Mouse (Mus musculus) heart, embryonic 12.5 days (tissue): Measurements from ENCODE around the gene Gm20388. TPM values are rescaled to one million over a fixed set of nuclear protein-coding genes. Genes with fewer than 3 reads are reported as not detected.

Experiments
- ATAC-seq: fragments of 200-750 bp; cut with Nextera tagmentation; 2 replicates; pipeline ENCODE4 v1.8.0; 2017; ENCODE audit warnings: moderate TSS enrichment, moderate library complexity; ENCODE audit not compliant: insufficient number of reproducible peaks, low FRiP score
- H3K27ac ChIP-seq: fragments of 300-500 bp; sonication (generic); 2 replicates; pipeline ENCODE4 v1.5.1; 2016; ENCODE audit warnings: mild to moderate bottlenecking, moderate library complexity; ENCODE audit not compliant: poor library complexity, severe bottlenecking
- H3K27me3 ChIP-seq: fragments of 300-500 bp; sonication (generic); replicated peaks from 2 replicates; pipeline ENCODE4 v1.6.1; 2016; ENCODE audit warnings: mild to moderate bottlenecking, moderate library complexity
- H3K36me3 ChIP-seq: fragments of 300-500 bp; sonication (generic); 2 replicates; pipeline ENCODE4 v1.6.1; 2016; ENCODE audit warnings: mild to moderate bottlenecking, moderate library complexity
- H3K4me1 ChIP-seq: fragments of 300-500 bp; sonication (generic); replicated peaks from 2 replicates; pipeline ENCODE4 v1.6.1; 2016; ENCODE audit warnings: mild to moderate bottlenecking
- H3K4me2 ChIP-seq: fragments of 300-500 bp; sonication (generic); 2 replicates; pipeline ENCODE4 v1.6.1; 2016; ENCODE audit warnings: mild to moderate bottlenecking, moderate library complexity
- H3K4me3 ChIP-seq: fragments of 300-500 bp; sonication (generic); 2 replicates; pipeline ENCODE4 v1.5.1; 2016; ENCODE audit warnings: mild to moderate bottlenecking
- H3K9ac ChIP-seq: fragments of 300-500 bp; sonication (generic); 2 replicates; pipeline ENCODE4 v1.6.1; 2016; ENCODE audit warnings: mild to moderate bottlenecking, moderate library complexity
- H3K9me3 ChIP-seq: fragments of 300-500 bp; sonication (generic); replicated peaks from 2 replicates; pipeline ENCODE4 v1.6.1; 2016; ENCODE audit warnings: mild to moderate bottlenecking, moderate library complexity
- WGBS: fragments of 180-500 bp; shearing (Covaris S2); methylation state at CpG from one replicate; pipeline ENCODE4 v1.1.7; 2016; 5-methylcytosine and 5-hydroxymethylcytosine counted together
- polyA plus RNA-seq: library from polyadenylated mRNA; unstranded; fragments of >200 nt; fragmentation: Nextera tagmentation; extraction: Ambion mirVana; gene quantifications from 2 replicates; pipeline ENCODE4 v1.2.1, GENCODE M21; 2016

Gm20388 gene
- polyA plus RNA-seq, 1 experiment from 2014 or later = not detected

- Histone ChIP-seq H3K4me3 (peak overlapping the region; percentile 76), H3K4me1 (peaks cover 86% of the 10 kb centered on the region), H3K27me3 (no peaks in the 10 kb centered on the region), H3K9ac (peak overlapping the region; percentile 89), H3K4me2 (peak overlapping the region; percentile 97), H3K9me3 (no peaks in the 10 kb centered on the region), H3K36me3 (no peaks in the 10 kb centered on the region), H3K27ac (peak overlapping the region; percentile 96)
- 39% methylated on average over 6 of the region's 6 CpGs for WGBS
- no peak for ATAC-seq
Measured at GRCm38 (mm10) chr8:120539381-120539774, 628.7 kb downstream of the Gm20388 start.

GRCm38 (mm10) chr8:120539775-120540625, 629.4 kb downstream of the Gm20388 start:
- H3K27ac ChIP-seq = peak overlapping the region; percentile 96
- peak overlapping the region; percentile 97 for H3K4me2 ChIP-seq
- H3K9ac ChIP-seq = peak overlapping the region; percentile 89
- no peak for ATAC-seq
- H3K27me3 ChIP-seq = no peaks in the 10 kb centered on the region
- H3K4me1 ChIP-seq = peaks cover 85% of the 10 kb centered on the region
- H3K36me3 ChIP-seq = no peaks in the 10 kb centered on the region
- WGBS = 25% methylated on average over 23 of the region's 23 CpGs
- H3K4me3 ChIP-seq = peak overlapping the region; percentile 76; the same call in 1 of the 2 replicates
- H3K9me3 ChIP-seq = no peaks in the 10 kb centered on the region

GRCm38 (mm10) chr8:120542995-120543394, 632.4 kb downstream of the Gm20388 start:
- Histone ChIP-seq H3K27me3 (no peaks in the 10 kb centered on the region), H3K4me3 (no peak overlapping the region), H3K9me3 (no peaks in the 10 kb centered on the region), H3K9ac (peak overlapping the region; percentile 48), H3K4me2 (peak overlapping the region; percentile 33; the same call in 1 of the 2 replicates), H3K27ac (peak overlapping the region; percentile 78; the same call in 1 of the 2 replicates), H3K4me1 (peaks cover 97% of the 10 kb centered on the region), H3K36me3 (no peaks in the 10 kb centered on the region)
- 37% methylated on average over 13 of the region's 13 CpGs for WGBS
- ATAC-seq = no peak

GRCm38 (mm10) chr8:120543416-120544055, 632.9 kb downstream of the Gm20388 start:
- Histone ChIP-seq H3K4me1 (peaks cover 97% of the 10 kb centered on the region), H3K4me2 (peak overlapping the region; percentile 33; the same call in 1 of the 2 replicates), H3K27ac (peak overlapping the region; percentile 78), H3K4me3 (no peak overlapping the region), H3K36me3 (no peaks in the 10 kb centered on the region), H3K9me3 (no peaks in the 10 kb centered on the region), H3K27me3 (no peaks in the 10 kb centered on the region), H3K9ac (peak overlapping the region; percentile 48; the same call in 1 of the 2 replicates)
- 52% methylated on average over 8 of the region's 8 CpGs for WGBS
- no peak for ATAC-seq

- Histone ChIP-seq H3K27ac (peak overlapping the region; percentile 78), H3K9ac (no peak overlapping the region), H3K9me3 (no peaks in the 10 kb centered on the region), H3K4me2 (no peak overlapping the region), H3K27me3 (no peaks in the 10 kb centered on the region), H3K4me1 (peaks cover 97% of the 10 kb centered on the region), H3K36me3 (no peaks in the 10 kb centered on the region), H3K4me3 (no peak overlapping the region)
- 86% methylated on average over 5 of the region's 5 CpGs for WGBS
- no peak for ATAC-seq
Measured at GRCm38 (mm10) chr8:120544155-120544554, 633.5 kb downstream of the Gm20388 start.

GRCm38 (mm10) chr8:120547562-120547961, 636.9 kb downstream of the Gm20388 start:
- H3K4me1 ChIP-seq = peaks cover 98% of the 10 kb centered on the region
- H3K27ac ChIP-seq = peak overlapping the region; percentile 50
- 64% methylated on average over 9 of the region's 9 CpGs for WGBS
- no peak for ATAC-seq
- H3K9ac ChIP-seq = peak overlapping the region; percentile 4; the same call in 1 of the 2 replicates
- H3K36me3 ChIP-seq = no peaks in the 10 kb centered on the region
- no peaks in the 10 kb centered on the region for H3K27me3 ChIP-seq
- peak overlapping the region; percentile 39; the same call in 1 of the 2 replicates for H3K4me2 ChIP-seq
- no peak overlapping the region for H3K4me3 ChIP-seq
- H3K9me3 ChIP-seq = no peaks in the 10 kb centered on the region

GRCm38 (mm10) chr8:120548313-120548761, 637.7 kb downstream of the Gm20388 start:
- 38% methylated on average over 16 of the region's 16 CpGs for WGBS
- Histone ChIP-seq H3K36me3 (peaks cover under 1% of the 10 kb centered on the region), H3K27me3 (no peaks in the 10 kb centered on the region), H3K4me2 (peak overlapping the region; percentile 39), H3K9me3 (no peaks in the 10 kb centered on the region), H3K9ac (peak overlapping the region; percentile 4), H3K27ac (peak overlapping the region; percentile 50), H3K4me3 (no peak overlapping the region), H3K4me1 (peaks cover 98% of the 10 kb centered on the region)
- ATAC-seq = no peak

- H3K4me1 ChIP-seq = peaks cover 98% of the 10 kb centered on the region
- ATAC-seq = no peak
- H3K9ac ChIP-seq = peak overlapping the region; percentile 64
- no peaks in the 10 kb centered on the region for H3K27me3 ChIP-seq
- H3K27ac ChIP-seq = peak overlapping the region; percentile 93
- peaks cover 12% of the 10 kb centered on the region for H3K36me3 ChIP-seq
- H3K4me2 ChIP-seq = peak overlapping the region; percentile 50
- no peak overlapping the region for H3K4me3 ChIP-seq
- WGBS = 32% methylated on average over 25 of the region's 25 CpGs
- H3K9me3 ChIP-seq = no peaks in the 10 kb centered on the region
Measured at GRCm38 (mm10) chr8:120549321-120549921, 638.8 kb downstream of the Gm20388 start.

GRCm38 (mm10) chr8:120549922-120550321, 639.3 kb downstream of the Gm20388 start:
- Histone ChIP-seq H3K9ac (peak overlapping the region; percentile 64), H3K4me2 (peak overlapping the region; percentile 50), H3K9me3 (no peaks in the 10 kb centered on the region), H3K36me3 (peaks cover 17% of the 10 kb centered on the region), H3K27me3 (no peaks in the 10 kb centered on the region), H3K4me1 (peaks cover 99% of the 10 kb centered on the region), H3K27ac (peak overlapping the region; percentile 93), H3K4me3 (no peak overlapping the region)
- ATAC-seq = no peak
- WGBS = 31% methylated on average over 11 of the region's 11 CpGs

- Histone ChIP-seq H3K4me3 (no peak overlapping the region), H3K4me1 (peaks cover 100% of the 10 kb centered on the region), H3K9me3 (no peaks in the 10 kb centered on the region), H3K27me3 (no peaks in the 10 kb centered on the region), H3K4me2 (peak overlapping the region; percentile 50), H3K36me3 (peaks cover 18% of the 10 kb centered on the region), H3K27ac (peak overlapping the region; percentile 93), H3K9ac (peak overlapping the region; percentile 64)
- 36% methylated on average over 12 of the region's 12 CpGs for WGBS
- no peak for ATAC-seq
Measured at GRCm38 (mm10) chr8:120550430-120550829, 639.8 kb downstream of the Gm20388 start.
